Mouse (Mus musculus) cerebellum, postnatal 14 days (tissue): ENCODE measurements around the gene Vmn1r63.
"Not testable (repeated sequence)": the region's sequence is repeated elsewhere in the genome, so short reads cannot be mapped to it uniquely, and the experiment has no call there.

Experiments
- DNase-seq, 2 experiments: peaks; one replicate each; pipeline ENCODE4 v3.0.0; 2021; ENCODE audit warnings: mixed read lengths in 2 of 2

Gene Vmn1r63

DNA sequence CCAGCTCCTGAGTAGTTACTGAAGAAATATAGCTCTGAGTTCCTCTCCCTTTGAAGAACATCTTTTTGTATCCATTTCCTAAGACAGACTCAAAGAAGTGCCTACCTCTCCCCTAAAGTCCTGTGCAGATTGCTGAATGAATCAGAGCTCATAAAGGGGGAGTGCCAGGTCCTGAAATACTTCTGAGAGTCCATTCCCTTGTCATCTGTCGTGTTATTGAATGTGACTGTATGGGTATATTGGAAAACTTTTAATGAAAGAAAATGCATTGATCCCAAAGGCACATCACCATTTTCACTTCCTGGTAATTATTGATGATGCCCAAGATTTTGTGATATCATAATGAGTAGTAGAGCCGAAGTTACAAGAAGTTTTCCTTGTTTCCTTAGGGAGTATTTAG lies at the start of gene Vmn1r63:
Gene Vmn1r63 (minus strand): TSS at position 101 of the 400 bp plus-strand sequence.
- not testable (repeated sequence) for DNase-seq
